Comparison of ENCODE assay signal across 11 mouse cellular contexts in genomic region chr5:72259298-72259621, GRCm38 (mm10).
DNase-seq lines count a peak whose midpoint lies in the region; ATAC-seq lines count a peak whose summit lies in the region.
"Had no signal": no experiment of that assay in that cellular context is flagged by ENCODE, and none has a peak within 500 bp of the region (broad histone marks: within the 10 kb centered on the region; RNA-seq: fewer than 3 reads in every experiment).

No protein-coding gene starts in this region.

- H3K4me1 ChIP-seq in hindbrain, embryonic 15.5 days (replicated peaks) = no peaks in the 10 kb centered on the region
- no peaks in the 10 kb centered on the region for H3K4me1 ChIP-seq in hindbrain, embryonic 16.5 days (ENCODE audit: control insufficient read depth, insufficient read depth, low read depth, low read length)
- H3K4me1 ChIP-seq in brown adipose tissue, adult 24 weeks (ENCODE audit: control insufficient read depth, insufficient read depth, insufficient read length, low read length) = no peaks in the 10 kb centered on the region
- H3K4me1 ChIP-seq: neural tube, embryonic 12.5 days had no signal

- no peak for DNase-seq in left cerebral cortex, adult 8-10 months (ENCODE audit: low spot score in 2 of 2)
- DNase-seq in left cerebral cortex, adult 11 months (ENCODE audit: low spot score) = no peak
- no peak for DNase-seq in layer of hippocampus, adult 8-10 months (ENCODE audit: low spot score in 2 of 2)
- DNase-seq: kidney, postnatal 4 days had no signal

- ATAC-seq in hindbrain, embryonic 15.5 days (ENCODE audit: low FRiP score, low read depth) = 0 out of 2 replicates have a peak, but pooled peaks have one; percentile 34
- ATAC-seq in hindbrain, embryonic 16.5 days = no peak
- ATAC-seq in CD4-positive, CD25-positive, alpha-beta regulatory T cell, adult 4 months = peak; percentile 63

- H3K36me3 ChIP-seq in hindbrain, embryonic 15.5 days = no peaks in the 10 kb centered on the region
- no peaks in the 10 kb centered on the region for H3K36me3 ChIP-seq in hindbrain, embryonic 16.5 days (ENCODE audit: control insufficient read depth, insufficient read depth, low read length)
- H3K36me3 ChIP-seq in macrophage (ENCODE audit: inconsistent target) = no peaks in the 10 kb centered on the region
- H3K36me3 ChIP-seq: neural tube, embryonic 12.5 days had no signal

- no peaks in the 10 kb centered on the region for H3K9me3 ChIP-seq in hindbrain, embryonic 15.5 days
- H3K9me3 ChIP-seq in hindbrain, embryonic 16.5 days (ENCODE audit: control insufficient read depth, low read length) = no peaks in the 10 kb centered on the region
- H3K9me3 ChIP-seq: G1E; neural tube, embryonic 12.5 days had no signal

- no peak overlapping the region for H3K4me3 ChIP-seq in hindbrain, embryonic 15.5 days
- no peak overlapping the region for H3K4me3 ChIP-seq in hindbrain, embryonic 16.5 days (ENCODE audit: low read length)
- no peak overlapping the region for H3K4me3 ChIP-seq in brown adipose tissue, adult 24 weeks (ENCODE audit: insufficient read depth, low read depth, low read length)
- no peak overlapping the region for H3K4me3 ChIP-seq in macrophage (ENCODE audit: inconsistent target)
- H3K4me3 ChIP-seq: neural tube, embryonic 12.5 days had no signal

- no peak overlapping the region for H3K27ac ChIP-seq in hindbrain, embryonic 15.5 days (replicated peaks)
- no peak overlapping the region for H3K27ac ChIP-seq in hindbrain, embryonic 16.5 days (ENCODE audit: low read depth, low read length)
- peak overlapping the region; percentile 71 for H3K27ac ChIP-seq in brown adipose tissue, adult 24 weeks (replicated peaks; ENCODE audit: low read depth, low read length)
- peak overlapping the region; percentile 24; the same call in 1 of the 2 replicates for H3K27ac ChIP-seq in macrophage
- H3K27ac ChIP-seq: neural tube, embryonic 12.5 days had no signal

- H3K79me2 ChIP-seq in macrophage (ENCODE audit: inconsistent target) = no peaks in the 10 kb centered on the region

- no peak overlapping the region for H3K9ac ChIP-seq in hindbrain, embryonic 15.5 days
- no peak overlapping the region for H3K9ac ChIP-seq in hindbrain, embryonic 16.5 days (ENCODE audit: low read depth, low read length)
- H3K9ac ChIP-seq: neural tube, embryonic 12.5 days had no signal

- no peak overlapping the region for H3K4me2 ChIP-seq in hindbrain, embryonic 15.5 days
- no peak overlapping the region for H3K4me2 ChIP-seq in hindbrain, embryonic 16.5 days (ENCODE audit: low read length)
- H3K4me2 ChIP-seq: neural tube, embryonic 12.5 days had no signal

- no peaks in the 10 kb centered on the region for H3K27me3 ChIP-seq in hindbrain, embryonic 15.5 days
- H3K27me3 ChIP-seq in hindbrain, embryonic 16.5 days (replicated peaks; ENCODE audit: control insufficient read depth, insufficient read depth, low read length) = no peaks in the 10 kb centered on the region
- H3K27me3 ChIP-seq: neural tube, embryonic 12.5 days had no signal

- 72% methylated on average over 3 of the region's 3 CpGs for WGBS in hindbrain, embryonic 15.5 days
- 79% methylated on average over 3 of the region's 3 CpGs for WGBS in hindbrain, embryonic 16.5 days
- WGBS in macrophage (ENCODE audit: missing documents) = 39% methylated on average over 3 of the region's 3 CpGs

Comparison
In these comparisons a context has a peak if more than half of its experiments do, and no peak if none do; other contexts are left out.
1. H3K27ac ChIP-seq: peak in brown adipose tissue, adult 24 weeks (single experiment) and macrophage (single experiment); none in hindbrain, embryonic 15.5 days (single experiment) and hindbrain, embryonic 16.5 days (single experiment).